Comparison of ENCODE assay signal across 8 mouse cellular contexts in genomic region chr6:51875884-51876626, GRCm38 (mm10).
DNase-seq lines count a peak whose midpoint lies in the region; ATAC-seq and TF ChIP-seq lines count a peak whose summit lies in the region.

No protein-coding gene starts in this region.

- H3K4me1 ChIP-seq in neural tube, embryonic 11.5 days (ENCODE audit: control insufficient read depth, insufficient read depth, low read length): peaks cover 25% of the 10 kb centered on the region

- H3K27me3 ChIP-seq in C2C12 (ENCODE audit: control insufficient read depth, insufficient read depth, insufficient read length): no peaks in the 10 kb centered on the region
- no peaks in the 10 kb centered on the region for H3K27me3 ChIP-seq in neural tube, embryonic 11.5 days (ENCODE audit: control insufficient read depth, insufficient read depth, low read length)

- no peaks in the 10 kb centered on the region for H3K36me3 ChIP-seq in C2C12 (ENCODE audit: control insufficient read depth, insufficient read depth)
- H3K36me3 ChIP-seq in neural tube, embryonic 11.5 days (ENCODE audit: control insufficient read depth, insufficient read depth, low read length): no peaks in the 10 kb centered on the region

- H3K4me3 ChIP-seq in C2C12 (ENCODE audit: insufficient read depth, poor library complexity, severe bottlenecking): no peak overlapping the region
- H3K4me3 ChIP-seq in neural tube, embryonic 11.5 days (ENCODE audit: low read depth, low read length): no peak overlapping the region

- TF ChIP-seq CTCF in C2C12 (IDR thresholded peaks at IDR 0.05; ENCODE audit: control insufficient read depth, insufficient read depth, insufficient read length): no peak

- no peak overlapping the region for H3ac ChIP-seq in C2C12 (ENCODE audit: control insufficient read depth, insufficient read length, low read depth)

- DNase-seq in adrenal gland, adult 2 months: peak; percentile 36
- no peak for DNase-seq in adrenal gland, adult 18-20 months (ENCODE audit: low spot score in 2 of 2)
- peak; percentile 49 for DNase-seq in fibroblast of lung, adult 2 months (ENCODE audit: low read depth)
- DNase-seq in kidney, postnatal 10 days: peak; percentile 53
- DNase-seq in neural tube, embryonic 11.5 days (ENCODE audit: low spot score): peak; percentile 79
- no peak for DNase-seq in urinary bladder, adult 2 months (ENCODE audit: low spot score)
- DNase-seq in testis, postnatal 14 days (ENCODE audit: low spot score): no peak

- no peak overlapping the region for H3K27ac ChIP-seq in neural tube, embryonic 11.5 days (ENCODE audit: low read depth, low read length)

- WGBS in neural tube, embryonic 11.5 days: 17% methylated on average over 6 of the region's 6 CpGs

- H3K9me3 ChIP-seq in neural tube, embryonic 11.5 days (ENCODE audit: control insufficient read depth, low read length): no peaks in the 10 kb centered on the region

- H3K79me2 ChIP-seq in C2C12 (ENCODE audit: control insufficient read depth, insufficient read depth): no peaks in the 10 kb centered on the region

- H3K4me2 ChIP-seq in neural tube, embryonic 11.5 days (ENCODE audit: low read depth): no peak overlapping the region

- peak; percentile 90 for ATAC-seq in neural tube, embryonic 11.5 days (ENCODE audit: insufficient read depth, low FRiP score, low TSS enrichment)

- no peak overlapping the region for H3K9ac ChIP-seq in neural tube, embryonic 11.5 days (ENCODE audit: low read length)

- H3K79me3 ChIP-seq in C2C12 (ENCODE audit: low read depth): no peaks in the 10 kb centered on the region

TF ChIP-seq in C2C12, 6 proteins besides CTCF, POLR2A, EP300 and RAD21:
- TF ChIP-seq USF1 (IDR thresholded peaks at IDR 0.05; ENCODE audit: low read depth): peak; percentile 12
- no peak for TF ChIP-seq CEBPB (IDR thresholded peaks at IDR 0.05; ENCODE audit: low read depth)

Comparison
In these comparisons a context has a peak if more than half of its experiments do, and no peak if none do; other contexts are left out.
1. DNase-seq: peak in adrenal gland, adult 2 months (single experiment), fibroblast of lung, adult 2 months (single experiment), kidney, postnatal 10 days (single experiment) and neural tube, embryonic 11.5 days (single experiment); none in adrenal gland, adult 18-20 months (0 of 2), urinary bladder, adult 2 months (single experiment) and testis, postnatal 14 days (single experiment).